Mouse (Mus musculus): ENCODE data around the gene Cxcr5.
A peak's percentile ranks its signal among the peaks of the same experiment; 100 is the strongest.
"Not testable (repeated sequence)": the region's sequence is repeated elsewhere in the genome, so short reads cannot be mapped to it uniquely, and the experiment has no call there.

Cxcr5 gene

GRCm38 (mm10) chr9:44587262-44588160 is 25.8 kb upstream of the Cxcr5 start:
- no peak for DNase-seq (ENCODE audit: low spot score in 2 of 2)

- DNase-seq (ENCODE audit: low spot score in 2 of 2) = no peak
Measured at GRCm38 (mm10) chr9:44586640-44587261, 25.1 kb upstream of the Cxcr5 start.

GRCm38 (mm10) chr9:44582390-44582789 is 20.7 kb upstream of the Cxcr5 start:
- DNase-seq (ENCODE audit: low spot score in 2 of 2) = peak in 1 of 2 experiments; percentile 79

DNA sequence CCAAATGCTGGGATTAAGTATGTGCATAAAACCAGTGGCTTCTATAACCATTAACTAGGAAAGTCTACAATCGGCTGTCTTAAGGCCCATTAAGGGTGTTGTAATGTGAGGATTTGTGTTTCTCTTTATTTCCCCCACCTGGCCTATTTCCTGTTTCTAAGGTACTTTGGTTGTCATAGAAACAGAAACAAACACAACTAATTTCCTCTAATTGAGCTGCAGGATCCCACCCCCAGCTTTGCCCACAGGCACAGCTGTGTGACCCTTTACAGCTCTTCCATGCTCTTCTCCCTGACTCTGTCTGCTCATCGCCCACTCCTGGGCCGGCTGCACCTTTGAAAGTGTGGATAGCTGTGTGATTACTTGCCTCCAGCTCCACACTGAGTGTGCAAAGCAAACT is 19.7 kb upstream of the Cxcr5 start:
- no peak for DNase-seq (ENCODE audit: low spot score in 2 of 2)

GRCm38 (mm10) chr9:44580085-44580484 is 18.4 kb upstream of the Cxcr5 start:
- no peak for DNase-seq (ENCODE audit: low spot score in 2 of 2)

GRCm38 (mm10) chr9:44579392-44579791 is 17.7 kb upstream of the Cxcr5 start:
- peak; percentile 69 to 87 for DNase-seq (ENCODE audit: low spot score in 2 of 2)

- DNase-seq (ENCODE audit: low spot score in 2 of 2) = not testable (repeated sequence)
Measured at GRCm38 (mm10) chr9:44576046-44576445, 14.4 kb upstream of the Cxcr5 start.

DNA sequence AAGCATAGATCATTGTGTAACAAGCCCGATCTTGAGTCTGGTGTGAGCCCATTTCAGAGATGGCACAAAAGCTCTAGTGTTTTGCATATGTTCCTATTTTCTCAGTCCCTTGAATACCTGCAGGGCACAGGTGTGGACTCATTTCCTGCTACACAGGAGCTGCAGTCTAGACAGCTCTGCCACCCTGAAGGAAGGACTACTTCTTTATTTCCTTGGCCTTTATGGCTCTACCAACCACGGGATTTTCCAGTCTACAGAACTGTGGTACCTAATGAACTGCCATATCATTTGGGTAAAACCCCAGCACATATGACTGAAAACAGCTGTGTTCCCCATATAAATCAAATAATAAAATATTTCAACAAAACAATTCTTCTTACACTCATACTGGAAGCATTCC is 13.4 kb upstream of the Cxcr5 start:
- no peak for DNase-seq (ENCODE audit: low spot score in 2 of 2)

- DNase-seq (ENCODE audit: low spot score in 2 of 2) = no peak
Measured at GRCm38 (mm10) chr9:44573306-44573705, 11.6 kb upstream of the Cxcr5 start.

DNA sequence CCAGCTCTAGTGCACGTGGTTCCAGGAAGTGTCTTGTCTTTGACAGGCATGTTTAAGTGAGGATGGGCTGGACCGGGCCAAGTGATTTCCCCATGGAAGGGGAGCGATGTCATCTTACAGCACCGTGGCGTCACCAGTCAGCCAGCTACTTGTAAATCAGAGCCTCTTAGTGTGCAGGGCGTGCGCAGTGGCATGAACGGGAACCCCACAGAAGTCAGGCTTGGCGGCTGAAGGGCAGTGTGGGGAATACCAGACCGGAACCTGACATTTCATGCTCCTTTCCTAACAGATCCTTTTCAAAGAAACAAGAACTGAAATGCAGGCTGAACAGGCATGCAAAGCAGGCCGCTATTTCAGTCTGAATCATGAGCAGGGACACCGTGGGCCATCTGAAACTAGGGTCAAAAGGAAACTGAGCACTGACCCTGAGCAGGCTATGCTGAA is 9.3 kb upstream of the Cxcr5 start:
- DNase-seq (ENCODE audit: low spot score in 2 of 2) = peak in 1 of 2 experiments; percentile 62

- DNase-seq (ENCODE audit: low spot score in 2 of 2) = no peak
Measured at GRCm38 (mm10) chr9:44568083-44568455, 6.4 kb upstream of the Cxcr5 start.

GRCm38 (mm10) chr9:44567338-44568082 is 5.8 kb upstream of the Cxcr5 start:
- DNase-seq (ENCODE audit: low spot score in 2 of 2) = no peak

- peak in 1 of 2 experiments; percentile 48 for DNase-seq (ENCODE audit: low spot score in 2 of 2)
Measured at GRCm38 (mm10) chr9:44565367-44565766, 3.7 kb upstream of the Cxcr5 start.

- no peak for DNase-seq (ENCODE audit: low spot score in 2 of 2)
Measured at GRCm38 (mm10) chr9:44562936-44563335, 1.3 kb upstream of the Cxcr5 start.

GRCm38 (mm10) chr9:44552161-44552560 is 9.5 kb downstream of the Cxcr5 start:
- no peak for DNase-seq (ENCODE audit: low spot score in 2 of 2)

GRCm38 (mm10) chr9:44551138-44551537 is 10.5 kb downstream of the Cxcr5 start:
- no peak for DNase-seq (ENCODE audit: low spot score in 2 of 2)

DNA sequence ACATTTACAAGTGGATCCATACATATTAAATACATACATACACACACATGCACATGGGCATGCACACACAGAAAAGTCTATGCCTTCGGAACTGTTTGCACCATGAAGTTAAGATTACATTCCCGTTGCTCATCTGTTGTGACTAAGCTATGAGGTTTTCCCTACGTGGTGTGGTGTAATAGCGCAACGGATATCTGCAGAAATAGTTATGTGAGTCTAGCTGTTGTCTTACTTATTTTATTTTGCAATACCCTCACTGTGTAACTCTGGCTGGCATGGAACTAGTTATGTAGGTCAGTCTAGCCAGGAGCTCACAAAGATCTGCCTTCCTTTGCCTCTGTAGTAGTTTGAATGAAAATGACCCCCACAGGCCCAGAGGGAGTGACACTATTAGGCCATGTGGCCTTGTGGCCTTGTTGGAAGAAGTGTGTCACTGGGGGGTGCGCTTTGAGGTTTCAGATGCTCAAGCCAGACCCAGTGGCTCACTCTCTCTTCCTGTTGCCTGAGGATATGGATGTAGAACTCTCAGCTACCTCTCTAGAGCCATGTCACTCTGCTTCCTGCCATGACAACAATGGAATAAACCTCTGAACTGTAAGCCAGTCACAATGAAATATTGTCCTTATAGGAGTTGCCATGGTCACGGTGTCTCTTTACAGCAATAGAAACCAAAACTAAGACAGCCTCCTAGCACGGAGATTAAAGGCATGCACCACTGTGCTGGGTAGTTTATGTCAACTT is 13.1 kb downstream of the Cxcr5 start:
- no peak for DNase-seq (ENCODE audit: low spot score in 2 of 2)

DNA sequence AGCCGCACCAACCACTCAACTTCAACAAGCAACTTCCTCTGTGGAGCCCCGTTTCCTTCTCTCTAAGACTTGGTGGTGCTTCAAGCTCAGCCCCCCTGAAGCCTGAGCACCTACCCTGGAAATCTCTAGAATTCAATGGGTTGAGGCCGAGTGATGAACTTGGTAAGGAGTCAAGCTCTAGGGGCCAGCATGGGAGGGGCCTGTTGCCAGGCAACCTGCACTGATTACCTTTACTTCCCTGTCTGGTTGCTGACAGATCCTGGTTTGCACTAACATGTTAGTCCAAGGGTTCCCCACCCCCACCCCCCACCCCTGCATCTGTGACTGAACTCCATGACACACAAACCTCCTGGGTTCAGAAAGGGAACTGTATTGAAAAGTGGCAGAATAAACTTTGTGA is 16.7 kb downstream of the Cxcr5 start:
- no peak for DNase-seq (ENCODE audit: low spot score in 2 of 2)

GRCm38 (mm10) chr9:44542364-44542763 is 19.3 kb downstream of the Cxcr5 start:
- no peak for DNase-seq (ENCODE audit: low spot score in 2 of 2)

GRCm38 (mm10) chr9:44540676-44541075 is 21.0 kb downstream of the Cxcr5 start:
- DNase-seq (ENCODE audit: low spot score in 2 of 2) = no peak

- no peak for DNase-seq (ENCODE audit: low spot score in 2 of 2)
Measured at GRCm38 (mm10) chr9:44539816-44540421, 21.8 kb downstream of the Cxcr5 start.

Data from spleen, postnatal 10 days (tissue).